Mouse (Mus musculus) kidney, adult 9 months (tissue): Measurements from ENCODE around the gene 1810055G02Rik.

Experiments used
- DNase-seq: peaks from one replicate; pipeline ENCODE4 v3.0.0; 2022

The 1810055G02Rik gene

DNA sequence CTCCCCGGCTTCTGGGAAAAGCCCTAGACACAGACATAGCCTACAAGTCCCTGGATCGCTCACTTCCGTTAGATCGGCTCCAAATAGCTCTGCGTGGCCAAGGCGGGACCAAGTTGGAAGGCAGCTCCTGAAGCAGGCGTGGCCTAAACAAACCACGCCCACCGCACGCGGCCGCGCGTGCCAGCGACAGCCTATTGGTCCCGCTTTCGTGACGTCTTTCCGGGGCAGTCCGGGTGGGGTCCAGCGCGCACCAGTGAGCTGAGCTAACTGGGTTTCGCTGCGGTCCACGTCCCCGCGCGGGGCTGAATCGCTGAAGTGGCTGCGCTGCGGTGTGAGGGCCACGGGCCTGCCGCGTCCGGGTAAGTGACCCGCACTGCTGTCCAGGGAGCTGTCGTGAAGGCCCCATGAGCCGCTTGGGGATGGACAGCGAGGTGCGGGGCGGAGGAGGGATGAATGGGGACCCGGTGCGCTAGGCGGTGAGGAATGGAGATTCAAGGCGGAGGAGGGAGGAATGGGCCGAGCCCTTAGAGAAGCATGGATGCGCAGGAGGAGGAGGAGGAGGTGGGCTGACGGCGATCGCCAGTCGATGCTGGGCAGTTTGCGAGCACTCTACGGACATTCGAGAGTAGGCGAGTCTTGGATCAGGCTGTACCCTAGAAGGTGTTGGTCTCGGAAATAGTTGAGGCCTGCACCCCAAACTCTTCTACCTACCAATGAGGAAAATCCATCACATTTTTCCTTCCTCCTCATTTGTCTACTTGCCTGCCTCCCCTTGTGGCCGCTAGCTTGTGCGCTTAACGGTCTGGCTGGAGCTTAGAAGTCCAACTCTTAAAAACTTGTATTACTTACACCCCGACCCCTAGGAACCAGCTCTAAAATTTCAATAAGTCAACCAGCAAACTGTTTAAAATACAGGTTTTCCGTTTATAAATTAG is at the start of gene 1810055G02Rik:
1810055G02Rik (plus strand) TSS at position 216 of the 935 bp plus-strand sequence.
- peak; percentile 99 for DNase-seq

DNA sequence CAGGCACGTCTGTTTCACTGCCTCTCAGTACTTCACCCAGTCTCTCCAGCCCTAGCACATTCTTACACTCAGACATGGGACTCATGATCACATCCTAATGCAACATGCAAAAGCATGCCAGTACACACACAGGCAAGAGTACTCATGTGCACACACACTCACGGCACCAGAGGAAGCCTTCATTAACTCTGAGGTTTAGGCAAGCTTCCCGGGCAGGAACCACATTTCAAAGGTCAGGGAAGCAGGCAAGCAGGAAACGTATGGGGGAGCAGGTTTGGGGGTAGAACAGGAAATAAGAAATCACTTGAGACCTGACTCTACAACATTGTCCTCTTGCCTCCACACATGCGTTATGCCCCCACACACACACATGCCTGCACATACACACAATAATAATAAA is 42.6 kb upstream of the 1810055G02Rik start:
- DNase-seq = peak; percentile 69

DNA sequence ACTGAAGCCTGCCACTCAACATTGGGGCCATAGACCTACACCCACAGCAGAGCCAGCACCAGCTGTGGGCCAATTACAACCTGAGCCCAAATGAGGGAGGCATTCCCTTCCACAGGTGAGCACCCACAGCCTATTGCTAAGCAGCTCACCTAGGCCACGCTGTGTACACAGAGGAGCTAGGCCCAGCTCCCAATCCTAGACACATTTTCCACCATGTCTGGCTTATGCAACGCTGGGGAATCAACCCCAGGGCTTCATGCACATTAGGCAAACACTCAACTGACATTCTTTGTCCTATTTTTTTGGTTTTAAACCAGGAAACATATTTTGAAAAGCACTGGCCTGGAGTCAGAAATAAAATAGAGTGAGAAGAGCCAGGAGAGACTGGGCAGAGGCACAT is 41.5 kb upstream of the 1810055G02Rik start:
- DNase-seq = no peak

DNA sequence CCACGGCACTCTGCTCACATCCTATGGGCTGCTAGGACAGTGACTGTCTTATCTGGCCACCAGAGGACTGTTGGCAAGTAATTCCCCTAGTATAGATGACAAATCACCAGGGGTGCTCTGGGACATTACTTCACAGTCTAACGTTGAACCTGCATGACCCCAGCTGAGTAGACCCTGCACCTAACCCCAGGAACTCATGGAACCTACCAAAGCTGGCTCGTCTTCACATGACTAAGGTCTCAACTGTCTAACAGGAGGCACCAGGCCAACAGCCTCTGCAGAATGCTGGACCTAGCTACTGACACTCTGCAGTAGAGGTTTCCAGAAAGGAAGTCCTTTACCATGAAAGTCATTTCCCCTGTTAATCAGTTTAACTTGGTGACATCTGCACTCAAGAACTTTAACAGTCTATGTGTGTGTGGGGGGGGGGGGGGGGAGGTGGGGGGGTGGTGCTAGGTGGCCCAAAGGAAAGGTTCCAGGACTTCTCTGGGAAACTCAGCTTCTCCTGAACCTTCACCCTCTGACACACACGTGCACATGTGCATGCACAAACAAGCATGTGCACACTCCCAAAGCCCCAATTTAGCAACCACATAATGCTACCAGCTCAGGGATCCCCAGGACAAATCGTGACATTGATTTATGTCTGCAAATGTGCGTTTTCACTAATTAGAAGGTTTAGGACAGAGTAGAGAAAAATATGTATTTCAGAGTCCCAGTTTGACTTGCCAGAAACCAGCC is 40.8 kb upstream of the 1810055G02Rik start:
- DNase-seq = peak; percentile 52

DNA sequence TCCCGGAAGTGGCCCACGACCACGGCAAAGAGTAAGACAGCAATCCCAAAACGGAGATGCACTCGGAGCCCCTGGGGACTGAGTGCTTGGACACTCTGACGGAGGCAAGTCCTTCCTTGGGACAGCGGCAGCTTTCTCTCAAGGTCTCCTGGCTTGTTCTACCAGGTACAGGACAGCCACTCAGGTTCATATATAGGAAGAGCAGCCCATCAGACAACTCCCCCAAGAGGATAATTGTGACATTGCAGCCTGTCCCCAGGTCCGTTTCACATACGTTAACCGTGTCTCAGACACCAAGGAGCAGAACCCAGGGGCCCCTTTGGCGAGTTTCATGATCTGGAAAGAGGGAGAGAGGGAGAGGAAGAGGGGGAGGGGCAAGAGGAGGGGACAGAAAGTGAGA is 40.1 kb upstream of the 1810055G02Rik start:
- no peak for DNase-seq

DNA sequence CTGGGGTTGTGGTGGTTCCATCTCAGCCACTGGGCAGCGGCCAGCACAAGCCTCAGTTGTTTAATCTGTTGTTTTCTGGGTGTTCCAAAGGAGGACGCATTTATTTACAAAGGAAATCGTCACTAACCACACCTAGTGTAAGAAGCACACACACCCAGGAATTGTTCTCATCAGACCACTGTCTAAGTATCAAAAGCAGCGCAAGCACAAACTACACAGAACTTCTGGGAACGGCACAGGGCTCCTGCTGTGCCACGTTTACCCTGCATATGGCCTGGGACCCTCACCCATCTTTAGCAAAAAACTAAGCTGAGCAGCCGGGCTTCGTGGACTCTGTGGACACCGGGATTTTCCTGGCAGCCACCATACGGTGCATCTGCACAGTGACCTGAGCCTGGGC is 39.5 kb upstream of the 1810055G02Rik start:
- no peak for DNase-seq

DNA sequence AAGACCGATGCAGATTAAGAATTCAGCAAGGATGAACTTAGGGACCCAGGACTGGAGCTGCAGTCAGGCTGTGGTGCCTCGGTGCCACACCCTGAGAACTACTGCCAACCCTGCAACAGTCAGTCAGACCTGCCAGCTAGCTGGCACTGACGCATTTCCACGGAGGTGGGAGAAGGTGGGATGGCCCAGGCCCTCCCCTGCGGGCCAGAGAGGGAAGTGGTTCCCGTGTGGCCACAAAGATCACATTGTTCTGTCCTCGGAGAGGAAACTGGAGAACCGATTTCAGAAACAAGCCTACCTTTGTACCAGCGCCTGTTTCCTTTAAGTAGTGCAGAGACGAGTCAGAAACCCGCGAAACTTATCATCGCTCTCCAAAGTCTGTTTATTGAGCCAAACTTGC is 39.0 kb upstream of the 1810055G02Rik start:
- DNase-seq = peak; percentile 47

DNA sequence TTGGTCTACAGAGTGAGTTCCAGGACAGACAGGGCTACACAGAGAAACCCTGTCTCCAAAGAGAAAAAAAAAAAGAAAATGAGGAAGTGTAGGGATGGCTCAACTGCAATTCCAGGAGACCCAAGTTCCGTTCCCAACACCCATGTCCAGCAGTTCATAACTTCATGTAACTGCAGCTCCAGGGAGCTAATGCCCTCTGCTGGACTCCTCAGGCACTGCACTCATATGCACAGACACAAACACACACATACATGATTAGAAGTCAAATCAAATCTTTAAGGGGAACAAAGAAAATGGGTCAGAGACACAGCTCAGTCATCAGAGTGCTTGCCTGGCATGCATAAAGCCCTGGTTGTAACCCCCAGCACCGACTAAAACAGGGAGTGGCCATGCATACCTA is 34.9 kb upstream of the 1810055G02Rik start:
- no peak for DNase-seq

DNA sequence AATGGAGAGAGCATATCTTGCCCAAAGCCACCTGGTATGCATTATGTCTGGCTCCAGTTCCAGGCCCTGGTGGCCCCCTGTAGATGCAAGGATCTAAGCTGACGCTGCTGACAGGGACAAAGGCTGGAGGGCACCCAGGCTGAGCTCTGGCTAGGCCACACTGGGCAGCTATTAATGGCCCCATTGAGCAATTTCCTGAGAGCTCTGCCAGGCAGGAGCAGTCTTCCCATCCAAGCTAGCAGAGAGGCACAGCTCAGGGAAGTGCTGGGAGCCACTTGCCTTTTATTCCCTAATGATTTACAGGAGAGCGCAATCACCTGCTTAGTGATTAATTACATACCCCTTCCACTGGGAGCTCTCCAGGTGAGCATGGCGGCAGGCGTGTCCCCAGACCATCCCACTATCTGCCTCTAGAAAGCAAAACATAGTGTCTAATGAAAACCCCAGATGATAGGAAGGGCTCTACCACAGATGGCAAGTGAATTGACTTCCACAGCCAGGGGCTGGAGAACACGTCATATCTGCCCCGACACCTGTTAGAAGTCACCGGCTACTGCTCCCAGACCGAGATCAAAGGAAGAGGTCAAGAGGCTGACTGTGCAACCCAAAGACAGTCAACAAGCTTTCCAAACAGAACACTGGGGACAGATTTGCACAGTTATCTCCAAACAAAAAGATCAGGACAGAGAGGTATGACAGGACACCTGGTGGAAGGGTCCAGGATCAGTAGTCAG is 33.8 kb upstream of the 1810055G02Rik start:
- DNase-seq = peak; percentile 71

DNA sequence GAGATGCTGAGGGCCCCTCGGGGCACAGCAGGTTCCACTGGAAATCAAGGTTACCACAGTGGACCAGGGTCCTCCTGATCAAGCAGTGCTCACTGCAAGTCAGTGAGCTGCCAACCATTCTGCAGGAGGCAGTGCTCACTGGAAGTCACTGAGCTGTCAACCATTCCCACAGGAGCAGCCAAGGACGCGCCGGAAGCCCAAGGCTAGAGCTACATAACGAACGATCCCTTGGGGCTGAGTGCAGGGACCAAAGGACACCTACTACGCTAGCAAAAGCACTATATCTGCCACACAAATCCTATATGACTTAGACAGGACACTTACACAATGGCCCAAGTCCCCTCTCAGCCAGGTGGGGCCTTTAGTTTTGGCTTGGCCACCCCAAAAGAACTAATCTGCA is 27.4 kb upstream of the 1810055G02Rik start:
- DNase-seq = peak; percentile 63

DNA sequence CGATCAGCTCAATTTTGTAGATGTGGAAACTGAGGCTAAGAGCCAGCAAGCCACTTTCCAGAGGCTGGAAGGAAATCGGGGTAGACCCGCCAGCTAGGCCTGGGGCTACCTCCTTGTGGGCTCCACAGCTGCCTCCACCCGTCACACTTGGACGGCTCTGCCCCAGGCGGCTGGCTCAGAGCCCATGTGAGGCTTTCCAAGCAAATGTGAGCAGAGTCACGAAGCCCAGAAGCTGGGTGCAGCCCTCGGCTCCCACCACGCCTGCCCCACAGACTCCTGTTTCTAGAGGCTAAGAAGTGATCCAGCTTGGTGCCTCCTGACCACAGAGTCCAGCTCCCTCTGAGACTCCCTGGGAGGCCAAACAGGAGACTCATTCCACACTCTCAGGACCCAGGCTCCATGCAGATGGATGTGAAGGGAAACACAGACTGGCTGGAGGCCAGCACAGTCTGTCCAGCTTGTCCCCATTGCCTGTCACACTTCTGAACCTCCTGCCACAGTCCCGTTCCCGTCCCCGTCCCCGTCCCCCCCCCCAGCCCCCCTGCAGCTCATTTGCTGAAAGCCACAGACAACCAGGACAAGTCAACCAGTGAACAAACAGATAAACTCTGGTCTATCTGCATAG is 26.7 kb upstream of the 1810055G02Rik start:
- peak; percentile 89 for DNase-seq

DNA sequence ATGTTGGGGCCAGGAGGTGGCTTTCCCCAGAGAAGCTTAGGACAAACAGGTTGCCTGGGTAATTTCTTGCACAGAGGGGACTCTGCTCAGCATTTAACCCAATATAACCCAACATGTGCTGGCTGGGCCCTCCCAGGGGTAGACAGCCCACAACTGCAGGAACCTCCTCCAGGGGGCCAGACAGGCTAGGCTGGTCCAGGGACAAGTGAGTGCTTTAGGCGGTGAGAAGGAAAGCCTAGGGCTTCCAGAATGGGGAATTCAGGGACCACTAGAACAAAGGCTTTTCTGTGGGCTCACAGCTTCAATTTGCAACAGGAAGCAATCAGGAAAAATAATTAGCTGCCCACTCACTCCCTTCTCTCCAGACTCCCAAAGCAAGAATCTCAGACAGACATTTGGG is 23.7 kb upstream of the 1810055G02Rik start:
- no peak for DNase-seq

DNA sequence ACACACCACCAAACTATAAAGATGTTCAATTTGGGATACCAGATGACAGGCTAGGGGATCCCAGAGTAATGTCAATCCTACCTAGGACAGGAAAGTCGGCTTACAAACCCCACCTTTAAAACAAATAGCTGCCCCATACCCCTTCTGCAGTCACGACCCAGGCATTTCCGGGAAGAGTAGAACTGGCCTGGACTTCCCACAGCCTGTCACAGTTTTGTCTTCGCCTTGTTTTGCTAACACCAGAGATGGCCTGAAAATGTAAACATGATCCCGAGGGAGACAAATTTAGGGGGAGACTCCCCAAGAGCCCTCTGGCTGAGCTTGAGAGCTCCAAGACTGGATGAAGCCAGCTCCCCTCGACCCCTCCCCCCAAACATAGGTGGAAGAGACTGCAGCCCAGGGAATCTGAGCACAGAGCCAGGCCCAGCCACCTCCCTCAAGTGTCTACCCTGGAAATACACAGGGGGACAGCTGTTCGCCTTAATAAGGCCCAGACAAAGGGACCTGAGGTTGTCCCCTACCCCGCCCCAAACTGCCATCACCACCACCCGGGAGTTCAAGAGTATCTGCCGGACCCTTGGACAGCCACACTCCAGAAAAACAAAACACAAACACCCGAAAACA is 23.0 kb upstream of the 1810055G02Rik start:
- no peak for DNase-seq

DNA sequence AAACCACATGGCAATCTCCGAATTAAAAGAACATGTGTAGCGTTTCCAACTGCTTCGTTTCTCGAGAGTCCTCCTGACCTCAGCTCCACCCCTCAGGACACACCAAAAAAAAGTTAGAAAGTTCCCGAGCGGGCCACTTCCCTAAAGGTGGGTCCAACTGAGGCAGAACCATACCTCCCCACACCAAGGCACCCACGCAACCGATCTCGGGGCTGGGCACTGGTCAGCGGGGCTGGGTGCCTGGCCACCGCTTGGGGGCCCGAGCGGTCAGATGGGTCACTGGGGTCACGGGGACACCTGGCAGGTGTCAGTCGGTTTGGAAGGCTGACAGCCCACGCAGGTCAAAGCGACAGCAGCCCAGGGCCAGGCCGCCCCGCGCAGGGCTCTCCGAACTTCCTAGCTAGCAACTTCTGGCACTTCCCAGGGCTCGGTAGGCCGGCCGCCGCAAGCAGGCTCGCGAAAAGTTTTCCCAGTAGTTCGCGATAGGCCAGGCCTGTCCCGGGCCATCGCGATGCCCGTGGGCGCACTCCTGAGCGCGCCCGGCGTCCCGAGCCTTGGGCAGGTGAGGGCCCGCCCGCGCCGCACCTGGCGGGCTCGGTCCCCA is 22.4 kb upstream of the 1810055G02Rik start:
- DNase-seq = no peak

DNA sequence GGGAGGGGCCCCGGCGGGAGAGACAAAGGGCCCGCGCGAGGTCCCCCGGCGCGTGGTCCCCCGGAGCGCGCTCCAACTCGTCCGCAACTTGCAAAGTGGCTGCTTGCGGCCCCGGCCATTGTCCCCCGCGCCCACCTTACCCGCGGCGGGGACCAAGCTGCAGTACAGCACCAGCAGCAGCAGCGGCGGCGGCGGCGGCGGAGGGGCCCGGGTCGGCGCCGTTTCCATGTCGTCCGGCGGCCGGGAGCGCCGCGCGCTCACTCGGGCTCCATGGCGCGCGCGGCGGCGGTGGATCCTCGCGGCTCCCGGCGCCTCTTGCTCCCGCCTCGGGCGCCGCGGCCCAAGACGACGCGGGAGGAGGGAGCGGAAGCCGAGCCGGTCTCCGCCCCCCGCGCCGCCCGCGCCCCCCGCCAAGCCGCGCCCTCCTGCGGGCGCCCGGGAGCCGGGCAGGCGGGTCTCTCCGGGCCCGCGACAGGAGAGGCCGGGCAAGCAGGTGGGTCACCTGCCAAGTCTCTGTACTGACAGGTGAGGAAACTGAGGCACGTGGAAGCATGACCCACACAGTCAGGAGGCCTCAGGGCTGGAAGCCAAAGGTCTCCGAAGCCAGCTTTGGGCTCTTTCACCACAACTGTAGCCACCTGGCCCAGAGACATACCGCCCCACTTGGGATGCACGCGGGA is 21.7 kb upstream of the 1810055G02Rik start, which contains the start of gene Lrp5:
Lrp5 (minus strand) TSS at position 350 of the 680 bp plus-strand sequence.
- DNase-seq = peak; percentile 59

DNA sequence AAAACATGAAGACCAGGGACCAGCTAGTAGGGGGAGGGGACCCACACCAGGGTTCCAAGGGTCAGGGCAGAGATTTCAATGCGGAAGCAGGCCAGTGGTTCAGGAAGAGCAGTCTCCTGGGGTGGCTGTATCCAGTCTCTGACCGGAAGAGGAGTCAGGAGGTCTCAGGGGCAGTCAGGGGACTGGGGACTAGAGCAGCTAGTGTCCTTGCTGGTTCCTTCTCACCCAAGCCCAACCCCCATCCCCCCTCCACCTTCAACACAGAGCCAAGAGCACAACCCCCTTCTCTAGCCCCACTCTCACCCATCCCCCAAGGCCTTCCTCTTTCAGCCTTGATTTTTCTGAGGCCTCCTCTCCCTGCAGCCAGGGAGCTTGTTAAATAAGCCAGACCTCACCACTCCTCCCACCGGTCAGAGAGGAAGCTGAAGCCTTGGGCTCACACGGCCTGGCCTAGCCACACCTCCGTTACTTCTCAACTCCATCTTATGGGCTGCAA is 20.4 kb upstream of the 1810055G02Rik start:
- peak; percentile 59 for DNase-seq

DNA sequence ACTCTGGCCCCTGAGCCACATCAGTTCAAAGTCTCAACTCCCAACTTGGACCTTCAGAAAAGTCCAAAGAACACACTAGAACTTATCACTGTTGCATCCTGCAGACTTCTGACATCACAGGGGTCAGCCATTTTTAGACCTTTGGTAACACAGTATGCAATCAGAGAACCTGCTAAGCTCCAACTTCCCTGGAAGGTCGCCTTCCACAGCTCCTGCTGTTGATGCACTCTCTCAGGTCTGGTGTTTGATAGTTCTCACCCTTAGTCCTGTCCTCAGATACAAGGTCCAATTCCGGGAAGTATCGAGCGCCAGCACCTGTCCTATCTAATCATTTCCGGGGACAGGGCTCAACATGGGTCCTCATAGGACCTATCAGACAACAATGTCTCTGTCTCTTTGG is 16.8 kb upstream of the 1810055G02Rik start:
- DNase-seq = no peak

DNA sequence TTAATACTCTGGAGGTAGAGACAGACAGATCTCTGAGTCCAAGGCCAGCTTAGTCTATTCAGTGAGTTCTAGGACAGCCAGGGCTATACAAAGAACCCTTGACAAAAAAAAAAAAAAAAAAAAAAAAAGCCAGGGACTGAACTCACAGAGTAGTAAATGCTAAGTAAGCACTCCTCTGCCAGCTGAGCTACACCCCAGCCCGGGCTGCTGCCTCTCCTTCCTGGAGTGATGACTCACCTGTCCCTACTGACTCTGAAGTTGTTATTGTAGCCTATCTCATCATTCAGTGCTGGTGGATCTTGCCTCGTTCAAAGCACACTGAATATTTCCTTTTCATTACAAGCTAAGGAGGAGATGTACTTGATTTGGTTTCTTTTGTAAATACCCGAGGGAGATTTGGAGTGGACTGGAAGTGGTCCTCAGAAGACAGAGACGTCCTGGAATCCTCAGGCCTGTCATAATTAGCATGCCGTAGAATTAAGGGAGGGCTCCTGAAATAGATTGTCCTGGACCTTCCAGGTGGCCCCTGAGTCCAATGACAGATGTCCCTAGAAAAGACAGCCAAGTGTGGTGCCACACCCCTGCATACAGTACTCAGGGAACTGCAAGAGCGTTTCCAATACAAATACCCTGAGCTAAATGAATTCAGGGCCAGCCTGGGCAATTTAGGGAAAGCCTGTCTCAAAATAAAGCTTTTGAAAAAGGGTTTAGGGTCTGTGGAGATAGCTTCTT is 15.5 kb upstream of the 1810055G02Rik start:
- no peak for DNase-seq

DNA sequence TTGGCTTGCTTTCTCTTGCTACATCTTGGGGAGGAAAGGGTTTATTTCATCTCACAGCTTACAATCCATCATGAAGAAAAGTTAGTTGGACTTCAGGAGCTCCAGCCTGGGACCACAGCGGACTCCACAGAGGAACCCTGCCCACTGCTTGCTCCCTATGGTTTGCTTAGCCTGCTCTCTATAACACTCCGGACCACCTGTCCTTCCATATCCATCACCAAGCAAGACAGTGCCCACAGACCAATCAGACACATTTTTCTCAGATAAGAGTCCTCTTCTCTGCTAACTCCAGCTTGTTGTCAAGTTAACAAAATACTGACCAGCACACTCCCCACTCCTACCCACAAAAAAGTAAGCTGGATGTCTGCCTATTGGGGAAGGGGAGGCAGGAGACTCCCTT is 13.6 kb upstream of the 1810055G02Rik start:
- no peak for DNase-seq

DNA sequence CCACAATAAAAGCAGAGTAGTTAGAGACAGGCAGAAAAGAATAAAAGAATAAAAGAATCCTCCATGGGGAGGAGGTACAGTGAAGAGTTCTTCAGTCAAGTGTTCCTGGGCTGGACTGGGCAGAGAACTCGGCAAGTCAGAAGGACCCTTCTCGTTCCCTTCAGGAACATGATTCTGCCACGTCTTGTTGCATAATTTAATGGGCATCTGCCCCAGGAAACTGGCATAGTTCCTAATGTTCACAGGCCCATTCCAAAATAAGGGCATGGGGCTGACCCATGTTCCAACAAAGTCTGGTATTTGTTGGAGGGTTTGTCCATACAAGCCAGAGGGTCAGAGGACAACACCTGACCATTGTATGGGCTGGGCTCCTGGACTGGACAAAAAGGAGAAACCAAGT is 13.1 kb upstream of the 1810055G02Rik start:
- no peak for DNase-seq
